Mouse (Mus musculus): ENCODE measurements at regions not wholly inside any gene's neighbourhood (a gene's known extent, or its start where the extent isn't known, plus 50 kb on each side); places are given as distances from the start of the nearest gene placed in this dataset.

GRCm38 (mm10) chr1:80091350-80091749 is 126.9 kb downstream of the Fam124b start:
- H3K9me3 ChIP-seq (replicated peaks; ENCODE audit: low read length), result no peaks in the 10 kb centered on the region
- no peak for ATAC-seq (replicated peaks; ENCODE audit: low FRiP score, low read depth)
- H3K4me3 ChIP-seq (replicated peaks; ENCODE audit: low read depth, low read length), result no peak overlapping the region
- no peaks in the 10 kb centered on the region for H3K36me3 ChIP-seq (ENCODE audit: insufficient read depth, low read length)
- H3K27me3 ChIP-seq (ENCODE audit: insufficient read depth, low read length), result no peaks in the 10 kb centered on the region
- DNase-seq (ENCODE audit: low spot score), result peak; percentile 24
- no peaks in the 10 kb centered on the region for H3K4me1 ChIP-seq (replicated peaks; ENCODE audit: insufficient read depth, low read length)
- H3K4me2 ChIP-seq (ENCODE audit: low read length), result no peak overlapping the region
- no peak for TF ChIP-seq CTCF (IDR thresholded peaks at IDR 0.05; ENCODE audit: low read depth)
- H3K9ac ChIP-seq (ENCODE audit: low read depth, low read length), result no peak overlapping the region
- H3K27ac ChIP-seq, result no peak overlapping the region
- 62% methylated on average over 8 of the region's 8 CpGs for WGBS

GRCm38 (mm10) chr1:80088651-80089050 is 129.6 kb downstream of the Fam124b start:
- TF ChIP-seq CTCF (IDR thresholded peaks at IDR 0.05; ENCODE audit: low read depth), result no peak
- Histone ChIP-seq H3K27me3 (ENCODE audit: insufficient read depth, low read length) (no peaks in the 10 kb centered on the region), H3K9ac (ENCODE audit: low read depth, low read length) (no peak overlapping the region), H3K4me1 (replicated peaks; ENCODE audit: insufficient read depth, low read length) (no peaks in the 10 kb centered on the region), H3K4me2 (ENCODE audit: low read length) (no peak overlapping the region), H3K36me3 (ENCODE audit: insufficient read depth, low read length) (no peaks in the 10 kb centered on the region), H3K27ac (no peak overlapping the region), H3K4me3 (replicated peaks; ENCODE audit: low read depth, low read length) (no peak overlapping the region), H3K9me3 (replicated peaks; ENCODE audit: low read length) (no peaks in the 10 kb centered on the region)
- no peak for ATAC-seq (replicated peaks; ENCODE audit: low FRiP score, low read depth)
- DNase-seq (ENCODE audit: low spot score), result no peak
- 63% methylated on average over 5 of the region's 5 CpGs for WGBS

- no peak overlapping the region for H3K27ac ChIP-seq
- H3K4me2 ChIP-seq (ENCODE audit: low read length), result no peak overlapping the region
- H3K9ac ChIP-seq (ENCODE audit: low read depth, low read length), result no peak overlapping the region
- no peaks in the 10 kb centered on the region for H3K36me3 ChIP-seq (ENCODE audit: insufficient read depth, low read length)
- 81% methylated on average over 4 of the region's 4 CpGs for WGBS
- no peaks in the 10 kb centered on the region for H3K9me3 ChIP-seq (replicated peaks; ENCODE audit: low read length)
- no peak for DNase-seq (ENCODE audit: low spot score)
- H3K4me3 ChIP-seq (replicated peaks; ENCODE audit: low read depth, low read length), result no peak overlapping the region
- H3K27me3 ChIP-seq (ENCODE audit: insufficient read depth, low read length), result no peaks in the 10 kb centered on the region
- no peak for TF ChIP-seq CTCF (IDR thresholded peaks at IDR 0.05; ENCODE audit: low read depth)
- no peak for ATAC-seq (replicated peaks; ENCODE audit: low FRiP score, low read depth)
- no peaks in the 10 kb centered on the region for H3K4me1 ChIP-seq (replicated peaks; ENCODE audit: insufficient read depth, low read length)
Measured at GRCm38 (mm10) chr1:80076357-80076756, 141.9 kb downstream of the Fam124b start.

GRCm38 (mm10) chr1:80074376-80074775 is 143.9 kb downstream of the Fam124b start:
- no peaks in the 10 kb centered on the region for H3K36me3 ChIP-seq (ENCODE audit: insufficient read depth, low read length)
- H3K27ac ChIP-seq, result no peak overlapping the region
- no peaks in the 10 kb centered on the region for H3K27me3 ChIP-seq (ENCODE audit: insufficient read depth, low read length)
- no peak for TF ChIP-seq CTCF (IDR thresholded peaks at IDR 0.05; ENCODE audit: low read depth)
- no peak for DNase-seq (ENCODE audit: low spot score)
- no peak overlapping the region for H3K9ac ChIP-seq (ENCODE audit: low read depth, low read length)
- 90% methylated on average over 4 of the region's 4 CpGs for WGBS
- ATAC-seq (replicated peaks; ENCODE audit: low FRiP score, low read depth), result no peak
- no peak overlapping the region for H3K4me2 ChIP-seq (ENCODE audit: low read length)
- H3K9me3 ChIP-seq (replicated peaks; ENCODE audit: low read length), result no peaks in the 10 kb centered on the region
- H3K4me1 ChIP-seq (replicated peaks; ENCODE audit: insufficient read depth, low read length), result no peaks in the 10 kb centered on the region
- no peak overlapping the region for H3K4me3 ChIP-seq (replicated peaks; ENCODE audit: low read depth, low read length)

GRCm38 (mm10) chr1:80073950-80074349 is 144.3 kb downstream of the Fam124b start:
- Histone ChIP-seq H3K9ac (ENCODE audit: low read depth, low read length) (no peak overlapping the region), H3K4me1 (replicated peaks; ENCODE audit: insufficient read depth, low read length) (no peaks in the 10 kb centered on the region), H3K9me3 (replicated peaks; ENCODE audit: low read length) (no peaks in the 10 kb centered on the region), H3K4me2 (ENCODE audit: low read length) (no peak overlapping the region), H3K36me3 (ENCODE audit: insufficient read depth, low read length) (no peaks in the 10 kb centered on the region), H3K4me3 (replicated peaks; ENCODE audit: low read depth, low read length) (no peak overlapping the region), H3K27me3 (ENCODE audit: insufficient read depth, low read length) (no peaks in the 10 kb centered on the region), H3K27ac (no peak overlapping the region)
- no peak for TF ChIP-seq CTCF (IDR thresholded peaks at IDR 0.05; ENCODE audit: low read depth)
- 88% methylated on average over 3 of the region's 3 CpGs for WGBS
- ATAC-seq (replicated peaks; ENCODE audit: low FRiP score, low read depth) (no peak), DNase-seq (ENCODE audit: low spot score) (peak; percentile 10)

GRCm38 (mm10) chr1:80069141-80069540 is 149.1 kb downstream of the Fam124b start:
- Histone ChIP-seq H3K9ac (ENCODE audit: low read depth, low read length) (no peak overlapping the region), H3K9me3 (replicated peaks; ENCODE audit: low read length) (no peaks in the 10 kb centered on the region), H3K4me2 (ENCODE audit: low read length) (no peak overlapping the region), H3K4me1 (replicated peaks; ENCODE audit: insufficient read depth, low read length) (no peaks in the 10 kb centered on the region), H3K36me3 (ENCODE audit: insufficient read depth, low read length) (no peaks in the 10 kb centered on the region), H3K4me3 (replicated peaks; ENCODE audit: low read depth, low read length) (no peak overlapping the region), H3K27ac (no peak overlapping the region), H3K27me3 (ENCODE audit: insufficient read depth, low read length) (no peaks in the 10 kb centered on the region)
- DNase-seq (ENCODE audit: low spot score) (peak; percentile 13), ATAC-seq (replicated peaks; ENCODE audit: low FRiP score, low read depth) (no peak)
- no peak for TF ChIP-seq CTCF (IDR thresholded peaks at IDR 0.05; ENCODE audit: low read depth)
- WGBS, result 55% methylated on average over 4 of the region's 4 CpGs

GRCm38 (mm10) chr1:80062121-80062520 is 156.2 kb downstream of the Fam124b start:
- Histone ChIP-seq H3K27me3 (ENCODE audit: insufficient read depth, low read length) (no peaks in the 10 kb centered on the region), H3K4me3 (replicated peaks; ENCODE audit: low read depth, low read length) (no peak overlapping the region), H3K4me1 (replicated peaks; ENCODE audit: insufficient read depth, low read length) (no peaks in the 10 kb centered on the region), H3K9me3 (replicated peaks; ENCODE audit: low read length) (no peaks in the 10 kb centered on the region), H3K36me3 (ENCODE audit: insufficient read depth, low read length) (no peaks in the 10 kb centered on the region), H3K9ac (ENCODE audit: low read depth, low read length) (no peak overlapping the region), H3K4me2 (ENCODE audit: low read length) (no peak overlapping the region), H3K27ac (no peak overlapping the region)
- WGBS, result 73% methylated on average over 1 of the region's 1 CpGs
- no peak for TF ChIP-seq CTCF (IDR thresholded peaks at IDR 0.05; ENCODE audit: low read depth)
- ATAC-seq (replicated peaks; ENCODE audit: low FRiP score, low read depth) (no peak), DNase-seq (ENCODE audit: low spot score) (no peak)

Measured in kidney, postnatal 0 days (tissue).